Mouse (Mus musculus) urinary bladder, adult 18-20 months (tissue): ENCODE results near the gene Fhl2.
"Not testable (repeated sequence)": the region's sequence is repeated elsewhere in the genome, so short reads cannot be mapped to it uniquely, and the experiment has no call there.

Source experiments
- DNase-seq, 2 experiments: peaks; one replicate each; pipeline ENCODE4 v3.0.0; 2022; ENCODE audit warnings: low spot score in 2 of 2, mixed read lengths in 2 of 2

Fhl2 gene

DNA sequence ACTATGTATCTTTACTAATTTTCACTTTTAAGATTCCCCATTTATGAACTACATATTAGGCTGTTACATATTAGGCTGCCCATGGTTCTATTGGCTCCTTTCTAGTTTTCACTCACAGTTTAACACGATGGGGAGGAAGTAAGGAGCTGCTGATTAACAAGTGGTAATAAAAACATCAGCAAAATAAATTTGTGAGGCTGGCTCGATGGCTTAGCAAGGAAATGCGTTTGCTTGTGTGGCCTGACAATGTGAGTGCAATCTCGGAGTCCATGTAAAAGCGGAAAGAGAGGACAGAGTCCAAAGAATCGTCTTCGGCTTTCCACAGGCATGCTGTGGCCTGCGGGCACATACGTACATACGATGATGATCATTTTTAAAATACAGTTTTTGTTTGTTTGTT, 4.3 kb downstream of the Fhl2 start:
- no peak for DNase-seq

DNA sequence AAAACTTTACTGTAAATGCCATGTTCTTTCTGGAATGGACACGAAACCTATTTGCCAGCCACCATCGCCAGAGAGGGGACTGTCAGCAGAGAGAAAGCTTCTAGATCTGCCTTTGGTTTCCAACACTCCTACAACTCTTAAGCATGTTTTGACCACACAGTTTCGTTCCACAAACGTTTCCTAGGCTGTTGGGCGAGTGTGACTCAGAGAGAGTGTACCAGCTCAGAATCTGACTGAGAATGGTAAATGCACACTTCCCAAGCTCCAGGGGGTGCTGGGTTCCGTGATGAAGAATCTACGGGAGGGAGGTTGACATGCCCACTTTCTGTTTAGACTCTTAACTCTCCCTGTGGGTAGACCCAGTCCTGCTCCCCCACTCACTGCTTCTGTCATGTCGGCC, 5.7 kb downstream of the Fhl2 start:
- no peak for DNase-seq

DNA sequence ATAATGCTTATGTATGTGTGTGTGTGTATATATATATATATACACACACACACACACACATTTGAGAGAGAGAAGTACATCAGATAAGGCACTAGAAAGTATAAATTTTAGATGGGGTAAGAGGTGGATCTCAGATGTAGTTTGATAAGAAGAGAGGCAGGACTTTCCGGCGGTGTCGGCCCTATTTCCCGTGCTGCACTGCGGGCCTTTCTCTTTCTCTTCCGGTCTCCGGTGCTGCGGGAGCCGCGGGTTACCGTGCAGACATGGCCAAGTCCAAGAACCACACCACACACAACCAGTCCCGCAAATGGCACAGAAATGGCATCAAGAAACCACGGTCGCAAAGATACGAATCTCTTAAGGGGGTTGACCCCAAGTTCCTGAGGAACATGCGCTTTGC, 7.9 kb downstream of the Fhl2 start:
- not testable (repeated sequence) for DNase-seq

GRCm38 (mm10) chr1:43186334-43186733, 10.4 kb downstream of the Fhl2 start:
- DNase-seq = no peak

DNA sequence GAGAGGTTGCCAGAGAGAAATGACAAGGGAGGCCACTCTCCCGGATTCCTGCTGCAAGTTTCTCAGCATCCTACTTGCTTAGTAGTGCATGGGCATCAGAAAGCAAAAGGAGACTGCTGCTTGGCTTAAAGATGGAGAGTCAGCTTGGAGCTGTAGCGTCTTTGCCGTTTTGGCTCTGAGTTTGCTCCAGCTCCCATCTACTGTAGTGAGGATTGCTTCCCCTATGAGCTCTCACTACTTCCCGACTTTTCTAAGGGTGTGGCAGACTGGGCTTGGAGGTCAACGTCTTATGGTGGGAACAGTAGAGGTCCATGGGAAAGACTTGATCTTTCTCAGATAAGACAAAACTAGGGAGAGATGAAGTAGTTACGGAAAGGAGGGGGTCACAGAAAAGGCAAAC, 15.9 kb downstream of the Fhl2 start:
- no peak for DNase-seq

GRCm38 (mm10) chr1:43178780-43179179, 18.0 kb downstream of the Fhl2 start:
- DNase-seq = no peak

GRCm38 (mm10) chr1:43178378-43178777, 18.4 kb downstream of the Fhl2 start:
- DNase-seq = no peak

- DNase-seq = no peak
Measured at GRCm38 (mm10) chr1:43173283-43174226, 23.2 kb downstream of the Fhl2 start.

DNA sequence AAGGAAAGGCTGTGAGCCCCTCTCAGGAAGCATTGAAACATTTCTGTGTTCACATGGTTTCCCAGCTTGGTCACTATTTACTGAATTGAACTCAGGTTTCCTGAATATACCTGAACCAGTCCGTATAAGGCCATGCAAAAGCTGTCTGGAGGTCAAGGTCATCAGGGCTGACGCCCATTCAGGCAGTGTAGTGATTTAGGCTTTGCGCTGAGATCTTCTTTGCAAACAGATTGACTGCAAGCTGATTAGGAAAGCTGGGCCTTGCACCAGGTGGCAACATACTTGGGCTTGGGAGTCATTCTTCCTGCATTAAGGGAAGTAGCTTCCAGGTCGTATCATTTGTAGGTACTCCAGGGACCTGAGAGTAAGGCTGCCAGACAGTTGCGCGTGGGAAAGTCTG, 25.0 kb downstream of the Fhl2 start:
- DNase-seq = no peak

DNA sequence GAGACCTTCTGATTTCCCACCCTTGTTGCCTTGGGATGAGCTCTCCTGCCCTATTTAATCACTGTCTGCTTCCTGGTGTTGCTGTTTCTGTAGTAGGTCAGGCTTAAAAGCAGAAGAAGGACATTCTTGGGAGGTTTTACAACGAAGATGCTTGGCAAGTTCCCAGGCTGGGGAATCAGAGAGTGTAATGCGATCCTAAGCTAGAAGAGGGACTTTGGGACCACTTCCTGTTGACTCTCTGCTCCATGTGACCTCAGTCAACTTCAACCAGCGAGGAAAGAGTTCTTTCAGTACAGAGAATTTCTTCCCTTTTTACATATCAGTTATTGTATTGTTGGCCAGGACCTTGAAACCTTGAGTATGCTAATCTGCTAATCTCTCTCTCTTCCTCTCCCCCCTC, 25.7 kb downstream of the Fhl2 start:
- no peak for DNase-seq

GRCm38 (mm10) chr1:43169661-43170060, 27.1 kb downstream of the Fhl2 start:
- DNase-seq = no peak

- DNase-seq = no peak
Measured at GRCm38 (mm10) chr1:43169227-43169626, 27.6 kb downstream of the Fhl2 start.

DNA sequence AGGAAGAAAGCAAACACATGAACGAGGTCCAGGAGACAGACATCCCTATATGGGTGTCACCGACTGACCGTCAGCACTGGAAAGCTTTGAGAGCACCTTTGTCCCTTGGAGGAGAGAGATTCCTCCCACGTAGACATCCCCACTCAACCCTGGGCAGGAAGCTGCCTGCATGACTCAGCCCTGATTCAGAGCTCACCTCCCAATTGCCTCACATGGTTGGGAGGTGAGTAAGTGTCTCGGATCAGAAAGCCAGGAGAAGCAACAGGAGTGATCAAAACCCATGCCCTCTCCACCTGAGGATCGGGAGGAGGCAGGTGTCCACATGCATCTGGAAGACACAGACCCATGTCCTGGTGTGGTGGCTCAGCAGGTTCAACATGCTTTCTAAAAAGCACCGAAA, 28.2 kb downstream of the Fhl2 start:
- peak in 1 of 2 experiments; percentile 27 for DNase-seq

- no peak for DNase-seq
Measured at GRCm38 (mm10) chr1:43168026-43168425, 28.8 kb downstream of the Fhl2 start.

- DNase-seq = no peak
Measured at GRCm38 (mm10) chr1:43164582-43164981, 32.2 kb downstream of the Fhl2 start.

GRCm38 (mm10) chr1:43163467-43164418, 33.0 kb downstream of the Fhl2 start:
- peak; percentile 25 to 57 for DNase-seq

DNA sequence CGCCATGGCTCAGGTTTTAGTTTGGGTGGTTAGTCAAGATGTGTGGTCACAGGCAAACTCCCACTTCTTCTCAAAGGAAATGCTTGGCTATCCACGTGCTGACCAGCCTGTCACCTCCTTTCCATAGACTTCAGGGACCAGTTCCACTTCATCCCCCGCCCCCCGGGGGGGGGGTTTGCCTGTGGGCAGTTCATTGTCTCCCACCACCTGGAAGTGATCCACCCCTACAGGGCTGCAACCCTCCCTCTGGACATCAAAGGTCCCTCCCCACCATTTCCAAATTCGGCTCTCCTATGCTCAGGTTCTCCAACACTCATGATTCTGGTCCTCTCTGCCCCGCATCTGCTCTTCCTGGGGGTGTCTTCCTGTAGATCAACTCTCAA, 33.7 kb downstream of the Fhl2 start:
- no peak for DNase-seq

DNA sequence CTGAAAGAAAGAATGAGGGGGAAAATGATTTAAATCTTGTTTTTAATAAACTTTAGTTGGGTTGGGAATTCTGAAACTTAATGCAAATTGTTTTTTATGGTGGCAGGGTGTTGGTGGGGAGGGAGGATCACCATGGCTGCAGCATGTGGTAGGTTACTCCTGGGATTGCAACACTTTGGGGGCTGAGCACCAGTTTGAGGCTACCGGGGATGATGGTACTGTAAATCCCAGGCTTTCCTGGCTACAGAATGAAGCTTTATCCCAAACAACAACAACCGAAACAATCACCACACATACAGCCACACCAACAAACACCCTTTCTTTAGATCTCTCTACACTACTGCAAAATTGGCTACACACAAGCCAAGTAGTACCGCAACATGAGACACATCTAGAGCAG, 34.4 kb downstream of the Fhl2 start:
- no peak for DNase-seq

- DNase-seq = no peak
Measured at GRCm38 (mm10) chr1:43159429-43159828, 37.4 kb downstream of the Fhl2 start.

DNA sequence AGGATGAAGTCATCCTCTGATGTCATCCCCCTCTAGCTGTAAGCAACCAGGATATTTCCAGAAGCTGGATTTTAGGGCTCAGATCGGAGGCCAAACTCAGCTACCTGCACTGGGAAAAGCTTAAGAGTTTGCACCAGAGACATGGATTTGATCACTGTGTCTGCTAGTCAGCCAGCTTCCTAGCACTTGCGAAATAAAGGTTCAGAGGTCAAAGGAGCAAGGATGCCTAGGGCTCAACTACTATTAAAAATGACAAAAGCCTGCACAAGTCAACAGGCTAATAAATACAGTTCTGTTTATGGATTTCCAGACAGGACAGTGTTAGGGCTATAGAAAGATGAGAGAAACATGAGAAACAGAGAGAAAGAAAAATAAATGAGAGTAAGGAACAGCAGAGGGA, 38.9 kb downstream of the Fhl2 start:
- no peak for DNase-seq

- DNase-seq = no peak
Measured at GRCm38 (mm10) chr1:43154491-43154890, 42.3 kb downstream of the Fhl2 start.

- no peak for DNase-seq
Measured at GRCm38 (mm10) chr1:43153538-43153937, 43.2 kb downstream of the Fhl2 start.

- DNase-seq = no peak
Measured at GRCm38 (mm10) chr1:43152626-43153025, 44.2 kb downstream of the Fhl2 start.
